ENCODE assay signal across 26 mouse cellular contexts in genomic region chr9:83307349-83307938, GRCm38 (mm10).
DNase-seq lines count a peak whose midpoint lies in the region; ATAC-seq and TF ChIP-seq lines count a peak whose summit lies in the region.
"Had no signal": no experiment of that assay in that cellular context is flagged by ENCODE, and none has a peak within 500 bp of the region (broad histone marks: within the 10 kb centered on the region; RNA-seq: fewer than 3 reads in every experiment).

No protein-coding gene starts in this region.

- DNase-seq in midbrain, postnatal 0 days (ENCODE audit: low spot score): no peak
- DNase-seq in embryo, embryonic 11 days: peak; percentile 33
- no peak for DNase-seq in right cerebral cortex, postnatal 14 days
- no peak for DNase-seq in thymus, adult 2 months
- DNase-seq: adrenal gland, postnatal 10 days; cerebellum, adult 18-20 months; cerebellum, postnatal 14 days; gastrocnemius, postnatal 10 days; heart, postnatal 4 days; kidney, postnatal 36 days; layer of hippocampus, postnatal 36 days; liver; right cerebral cortex, postnatal 4 days; thymus, postnatal 4 days had no signal

- no peak for TF ChIP-seq CTCF in midbrain, postnatal 0 days (IDR thresholded peaks at IDR 0.05)
- TF ChIP-seq CTCF in thymus, adult 2 months (IDR thresholded peaks at IDR 0.05; ENCODE audit: borderline replicate concordance, control insufficient read depth, extremely low read depth, insufficient read depth, low read length, poor library complexity): no peak

- H3K4me2 ChIP-seq in midbrain, embryonic 13.5 days (replicated peaks): no peak overlapping the region
- H3K4me2 ChIP-seq in midbrain, postnatal 0 days (ENCODE audit: low read depth, low read length, poor library complexity, severe bottlenecking): no peak overlapping the region
- peak overlapping the region; percentile 32 for H3K4me2 ChIP-seq in embryonic facial prominence, embryonic 15.5 days (replicated peaks)
- no peak overlapping the region for H3K4me2 ChIP-seq in neural tube, embryonic 14.5 days (ENCODE audit: low read depth, low read length)
- H3K4me2 ChIP-seq: forebrain, embryonic 15.5 days; intestine, embryonic 15.5 days; liver, embryonic 15.5 days; midbrain, embryonic 12.5 days; stomach, embryonic 15.5 days had no signal

- H3K36me3 ChIP-seq in midbrain, embryonic 13.5 days: no peaks in the 10 kb centered on the region
- H3K36me3 ChIP-seq in midbrain, postnatal 0 days (ENCODE audit: insufficient read depth, low read length): no peaks in the 10 kb centered on the region
- H3K36me3 ChIP-seq in embryonic facial prominence, embryonic 15.5 days: no peaks in the 10 kb centered on the region
- H3K36me3 ChIP-seq in neural tube, embryonic 14.5 days (ENCODE audit: control insufficient read depth, insufficient read depth, low read length): no peaks in the 10 kb centered on the region
- H3K36me3 ChIP-seq in thymus, adult 2 months (ENCODE audit: control insufficient read depth, insufficient read depth, low read length): no peaks in the 10 kb centered on the region
- H3K36me3 ChIP-seq: forebrain, embryonic 15.5 days; heart, embryonic 10.5 days; intestine, embryonic 15.5 days; liver, embryonic 15.5 days; midbrain, embryonic 12.5 days; stomach, embryonic 15.5 days had no signal

- no peaks in the 10 kb centered on the region for H3K27me3 ChIP-seq in midbrain, embryonic 13.5 days
- H3K27me3 ChIP-seq in midbrain, postnatal 0 days (ENCODE audit: insufficient read depth, low read length): no peaks in the 10 kb centered on the region
- no peaks in the 10 kb centered on the region for H3K27me3 ChIP-seq in embryonic facial prominence, embryonic 15.5 days
- H3K27me3 ChIP-seq in neural tube, embryonic 14.5 days (ENCODE audit: control insufficient read depth, insufficient read depth, low read length): no peaks in the 10 kb centered on the region
- H3K27me3 ChIP-seq in thymus, adult 2 months (ENCODE audit: control insufficient read depth, insufficient read depth, low read length): no peaks in the 10 kb centered on the region
- H3K27me3 ChIP-seq: forebrain, embryonic 15.5 days; intestine, embryonic 15.5 days; liver, embryonic 15.5 days; midbrain, embryonic 12.5 days; stomach, embryonic 15.5 days had no signal

- 68% methylated on average over 11 of the region's 11 CpGs for WGBS in midbrain, embryonic 13.5 days
- 44% methylated on average over 11 of the region's 11 CpGs for WGBS in midbrain, postnatal 0 days
- 28% methylated on average over 11 of the region's 11 CpGs for WGBS in embryonic facial prominence, embryonic 15.5 days
- WGBS in neural tube, embryonic 14.5 days: 59% methylated on average over 11 of the region's 11 CpGs
- WGBS in thymus, adult 2 months: 93% methylated on average over 11 of the region's 11 CpGs

- H3K4me1 ChIP-seq in midbrain, embryonic 13.5 days (replicated peaks): peaks cover 3% of the 10 kb centered on the region; the same call in 1 of the 2 replicates
- H3K4me1 ChIP-seq in midbrain, postnatal 0 days (ENCODE audit: insufficient read depth, low read length): no peaks in the 10 kb centered on the region
- peaks cover 33% of the 10 kb centered on the region for H3K4me1 ChIP-seq in embryonic facial prominence, embryonic 15.5 days
- no peaks in the 10 kb centered on the region for H3K4me1 ChIP-seq in neural tube, embryonic 14.5 days (ENCODE audit: control insufficient read depth, insufficient read depth, low read length)
- H3K4me1 ChIP-seq in thymus, adult 2 months (replicated peaks; ENCODE audit: control insufficient read depth, insufficient read depth, low read length): no peaks in the 10 kb centered on the region
- H3K4me1 ChIP-seq: forebrain, embryonic 15.5 days; heart, embryonic 10.5 days; intestine, embryonic 15.5 days; liver, embryonic 15.5 days; stomach, embryonic 15.5 days had no signal

- H3K9me3 ChIP-seq in midbrain, embryonic 13.5 days: no peaks in the 10 kb centered on the region
- H3K9me3 ChIP-seq in midbrain, postnatal 0 days (ENCODE audit: low read length): no peaks in the 10 kb centered on the region
- H3K9me3 ChIP-seq in embryonic facial prominence, embryonic 15.5 days (replicated peaks): no peaks in the 10 kb centered on the region
- H3K9me3 ChIP-seq in neural tube, embryonic 14.5 days (ENCODE audit: control insufficient read depth, low read length): no peaks in the 10 kb centered on the region
- H3K9me3 ChIP-seq: forebrain, embryonic 15.5 days; heart, embryonic 10.5 days; intestine, embryonic 15.5 days; liver, embryonic 15.5 days; midbrain, embryonic 12.5 days; stomach, embryonic 15.5 days had no signal

- no peak overlapping the region for H3K27ac ChIP-seq in midbrain, embryonic 13.5 days
- no peak overlapping the region for H3K27ac ChIP-seq in midbrain, postnatal 0 days (ENCODE audit: low read depth, low read length)
- H3K27ac ChIP-seq in embryonic facial prominence, embryonic 15.5 days (replicated peaks): peak overlapping the region; percentile 41
- H3K27ac ChIP-seq in neural tube, embryonic 14.5 days (ENCODE audit: low read depth, low read length): no peak overlapping the region
- H3K27ac ChIP-seq in thymus, adult 2 months (ENCODE audit: control insufficient read depth, insufficient read depth, low read length): no peak overlapping the region
- H3K27ac ChIP-seq: forebrain, embryonic 15.5 days; heart, embryonic 10.5 days; intestine, embryonic 15.5 days; liver, embryonic 15.5 days; macrophage; midbrain, embryonic 12.5 days; stomach, embryonic 15.5 days had no signal

- TF ChIP-seq POLR2A in thymus, adult 2 months (IDR thresholded peaks at IDR 0.05; ENCODE audit: control insufficient read depth, extremely low read depth, insufficient read depth, low read length, poor library complexity): no peak

- peak; percentile 65; the same call in 1 of the 2 replicates for ATAC-seq in midbrain, embryonic 13.5 days
- ATAC-seq in midbrain, postnatal 0 days (ENCODE audit: low FRiP score): no peak
- ATAC-seq in embryonic facial prominence, embryonic 15.5 days (ENCODE audit: insufficient number of reproducible peaks, low FRiP score, low TSS enrichment, low read depth): peak; percentile 74
- peak; percentile 69; the same call in 1 of the 2 replicates for ATAC-seq in neural tube, embryonic 14.5 days (ENCODE audit: low read depth)
- ATAC-seq: activated CD4-positive, CD25-positive, alpha-beta regulatory T cell, adult 4 months; forebrain, embryonic 15.5 days; hindbrain, embryonic 16.5 days; intestine, embryonic 15.5 days had no signal

- H3K4me3 ChIP-seq in midbrain, embryonic 13.5 days (replicated peaks): no peak overlapping the region
- H3K4me3 ChIP-seq in midbrain, postnatal 0 days (ENCODE audit: low read depth, low read length): no peak overlapping the region
- H3K4me3 ChIP-seq in embryonic facial prominence, embryonic 15.5 days (replicated peaks): no peak overlapping the region
- H3K4me3 ChIP-seq in neural tube, embryonic 14.5 days (ENCODE audit: low read depth, low read length): no peak overlapping the region
- H3K4me3 ChIP-seq in thymus, adult 2 months (ENCODE audit: control insufficient read depth, insufficient read depth, low read length): no peak overlapping the region
- H3K4me3 ChIP-seq: forebrain, embryonic 15.5 days; heart, embryonic 10.5 days; intestine, embryonic 15.5 days; liver, embryonic 15.5 days; midbrain, embryonic 12.5 days; stomach, embryonic 15.5 days had no signal

- no peak overlapping the region for H3K9ac ChIP-seq in midbrain, embryonic 13.5 days (replicated peaks)
- H3K9ac ChIP-seq in midbrain, postnatal 0 days (replicated peaks; ENCODE audit: low read length, poor library complexity, severe bottlenecking): no peak overlapping the region
- H3K9ac ChIP-seq in embryonic facial prominence, embryonic 15.5 days: no peak overlapping the region
- H3K9ac ChIP-seq in neural tube, embryonic 14.5 days (replicated peaks; ENCODE audit: low read depth, low read length): no peak overlapping the region
- H3K9ac ChIP-seq: forebrain, embryonic 15.5 days; intestine, embryonic 15.5 days; liver, embryonic 15.5 days; midbrain, embryonic 12.5 days; stomach, embryonic 15.5 days had no signal
